Mouse (Mus musculus) megakaryocyte, embryonic 14.5 days (primary cell): ENCODE results near the gene Plxnc1. TPM values are rescaled to one million over a fixed set of nuclear protein-coding genes. Genes with fewer than 3 reads are reported as not detected.

Experiments used
- H3K27me3 ChIP-seq: replicated peaks from 2 replicates; pipeline ENCODE3; 2012; ENCODE audit warnings: inconsistent platforms
- H3K36me3 ChIP-seq: replicated peaks from 2 replicates; pipeline ENCODE3; 2012; ENCODE audit warnings: low read length, inconsistent platforms, mixed read lengths
- H3K4me1 ChIP-seq: 2 replicates; pipeline ENCODE4 v1.6.1; 2012; ENCODE audit warnings: inconsistent platforms
- H3K4me3 ChIP-seq: replicated peaks from 2 replicates; pipeline ENCODE3; 2012; ENCODE audit warnings: moderate library complexity, mild to moderate bottlenecking, inconsistent platforms
- H3K9me3 ChIP-seq: 2 replicates; pipeline ENCODE4 v1.6.1; 2012; ENCODE audit warnings: inconsistent platforms
- FLI1 ChIP-seq: IDR thresholded peaks from 2 replicates; pipeline ENCODE4 v1.6.1; 2012; ENCODE audit warnings: low read length, inconsistent platforms, mixed read lengths
- GATA1 ChIP-seq: IDR thresholded peaks from 3 replicates; pipeline ENCODE4 v1.6.1; 2012; ENCODE audit warnings: mixed read lengths, low read length, inconsistent platforms, borderline replicate concordance
- polyA plus RNA-seq: library from polyadenylated mRNA; stranded (reverse); fragments of >175 nt; gene quantifications from 2 replicates; pipeline ENCODE4 v1.2.3, GENCODE M21; 2012; ENCODE audit warnings: low replicate concordance; ENCODE audit not compliant: insufficient read depth

The Plxnc1 gene
- polyA plus RNA-seq, 1 experiment, result 3.7 TPM

DNA sequence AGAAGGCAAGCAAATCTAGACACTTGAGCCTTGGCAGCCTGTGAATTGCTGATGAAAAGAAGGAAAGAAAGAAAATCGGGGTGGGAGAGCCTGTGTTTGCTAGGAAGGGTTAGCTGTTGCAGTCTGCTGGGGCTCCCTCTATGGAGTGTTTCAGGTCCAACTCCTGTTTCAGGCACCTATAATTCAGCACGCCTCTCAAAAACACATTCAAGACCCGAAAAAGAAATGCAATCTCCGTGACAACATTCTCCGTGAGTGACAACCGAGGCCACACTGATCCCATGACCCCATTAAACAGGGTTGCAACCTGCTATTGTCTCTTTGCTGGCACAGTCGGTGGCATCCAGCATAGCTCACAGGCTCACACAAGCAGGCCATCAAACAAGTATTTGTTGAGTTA is 3.8 kb downstream of the Plxnc1 start:
- H3K27me3 ChIP-seq, result no peaks in the 10 kb centered on the region

DNA sequence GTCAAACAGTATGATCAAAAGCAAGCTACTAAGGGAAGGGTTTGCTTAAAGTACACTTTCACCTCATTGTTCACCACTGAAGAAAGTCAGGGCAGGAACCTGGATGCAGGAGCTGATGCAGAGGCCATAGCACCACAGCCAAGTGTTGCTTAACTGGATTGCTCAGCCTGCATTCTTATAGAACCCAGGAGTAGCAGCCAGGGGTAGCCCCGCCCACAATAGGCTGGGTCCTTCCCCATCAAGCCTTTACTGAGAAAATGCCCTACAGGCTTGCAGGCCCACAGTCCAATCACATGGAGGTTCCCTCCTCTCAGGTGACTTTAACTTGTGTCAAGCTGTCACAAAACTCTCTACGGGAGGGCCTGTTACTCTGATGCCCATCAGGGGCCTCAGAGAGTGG is 4.6 kb downstream of the Plxnc1 start:
- Histone ChIP-seq H3K36me3 (peaks cover 48% of the 10 kb centered on the region), H3K4me1 (peaks cover 77% of the 10 kb centered on the region), H3K27me3 (no peaks in the 10 kb centered on the region), H3K9me3 (no peaks in the 10 kb centered on the region), H3K4me3 (peak overlapping the region; percentile 100)
- TF ChIP-seq GATA1, result no peak
- no peak for TF ChIP-seq FLI1

More for the DNA sequence above, 3.8 kb downstream of the Plxnc1 start:
- Histone ChIP-seq H3K36me3 (peaks cover 44% of the 10 kb centered on the region), H3K4me3 (peak overlapping the region; percentile 100), H3K4me1 (peaks cover 77% of the 10 kb centered on the region), H3K9me3 (no peaks in the 10 kb centered on the region)
- TF ChIP-seq GATA1, result no peak
- TF ChIP-seq FLI1, result no peak

DNA sequence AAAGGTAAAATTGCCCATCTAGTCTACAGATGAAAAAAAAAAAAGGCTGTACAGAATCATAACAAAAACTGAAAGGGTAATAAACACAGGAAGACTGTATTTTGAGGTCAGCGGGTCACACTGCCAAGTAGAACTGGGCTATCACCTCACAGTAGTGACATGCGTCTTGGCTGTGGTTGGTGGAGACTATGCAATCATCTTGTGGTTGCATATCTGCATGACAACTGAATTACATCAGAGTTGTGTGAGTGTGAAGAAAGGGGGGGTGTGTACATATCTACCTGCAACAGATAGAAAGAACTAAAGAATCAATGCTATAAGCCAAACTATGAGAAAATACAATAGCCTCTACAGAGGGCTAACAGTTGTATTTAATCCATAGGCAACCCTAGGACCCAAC is 5.7 kb downstream of the Plxnc1 start:
- peaks cover 56% of the 10 kb centered on the region for H3K36me3 ChIP-seq
- H3K4me3 ChIP-seq, result peak overlapping the region; percentile 83
- TF ChIP-seq FLI1, result no peak
- TF ChIP-seq GATA1, result no peak
- H3K4me1 ChIP-seq, result peaks cover 87% of the 10 kb centered on the region
- H3K9me3 ChIP-seq, result no peaks in the 10 kb centered on the region
- no peaks in the 10 kb centered on the region for H3K27me3 ChIP-seq

DNA sequence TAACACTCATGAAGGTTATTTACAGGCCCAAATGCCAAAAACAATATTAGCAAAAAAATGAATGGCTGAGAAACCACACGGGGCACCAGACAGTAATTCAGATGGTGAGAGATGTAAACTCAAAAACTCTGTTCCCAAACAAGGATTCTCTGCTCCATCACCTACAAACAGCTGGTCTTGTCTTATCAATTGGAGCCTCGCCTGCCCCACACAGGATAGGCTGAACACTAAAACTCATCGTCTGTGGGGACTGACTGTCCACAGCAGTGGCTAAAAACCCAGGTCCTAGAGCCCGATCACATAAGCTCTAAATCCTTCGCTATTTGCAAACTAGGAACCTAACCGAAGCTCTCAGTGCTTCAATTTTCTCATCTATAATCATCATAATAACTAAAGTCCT is 6.3 kb downstream of the Plxnc1 start:
- no peak for TF ChIP-seq GATA1
- TF ChIP-seq FLI1, result no peak
- H3K36me3 ChIP-seq, result peaks cover 60% of the 10 kb centered on the region
- peak overlapping the region; percentile 54 for H3K4me3 ChIP-seq
- no peaks in the 10 kb centered on the region for H3K27me3 ChIP-seq
- H3K4me1 ChIP-seq, result peaks cover 87% of the 10 kb centered on the region
- no peaks in the 10 kb centered on the region for H3K9me3 ChIP-seq

DNA sequence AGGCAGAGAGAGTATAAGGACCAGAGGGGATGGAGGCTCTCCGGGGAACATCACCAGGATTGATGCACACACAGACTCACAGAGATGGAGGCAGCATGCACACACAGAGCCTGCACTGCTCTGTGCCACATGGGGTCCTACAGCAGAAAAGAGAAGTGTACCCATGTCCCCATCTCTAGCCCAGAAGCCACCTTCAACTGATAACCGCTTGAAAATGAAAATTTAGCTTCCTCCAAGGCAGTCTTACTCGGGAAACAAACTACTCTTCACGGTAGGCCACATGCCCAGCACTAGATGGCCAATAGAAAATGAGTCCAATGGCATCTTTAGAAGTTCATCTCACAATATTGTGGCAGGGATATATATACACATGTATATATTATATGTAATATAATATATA is 9.4 kb downstream of the Plxnc1 start:
- H3K4me3 ChIP-seq, result peak overlapping the region; percentile 86
- no peaks in the 10 kb centered on the region for H3K9me3 ChIP-seq
- peaks cover 97% of the 10 kb centered on the region for H3K4me1 ChIP-seq
- TF ChIP-seq GATA1, result no peak
- no peak for TF ChIP-seq FLI1
- peaks cover 64% of the 10 kb centered on the region for H3K36me3 ChIP-seq
- H3K27me3 ChIP-seq, result no peaks in the 10 kb centered on the region

DNA sequence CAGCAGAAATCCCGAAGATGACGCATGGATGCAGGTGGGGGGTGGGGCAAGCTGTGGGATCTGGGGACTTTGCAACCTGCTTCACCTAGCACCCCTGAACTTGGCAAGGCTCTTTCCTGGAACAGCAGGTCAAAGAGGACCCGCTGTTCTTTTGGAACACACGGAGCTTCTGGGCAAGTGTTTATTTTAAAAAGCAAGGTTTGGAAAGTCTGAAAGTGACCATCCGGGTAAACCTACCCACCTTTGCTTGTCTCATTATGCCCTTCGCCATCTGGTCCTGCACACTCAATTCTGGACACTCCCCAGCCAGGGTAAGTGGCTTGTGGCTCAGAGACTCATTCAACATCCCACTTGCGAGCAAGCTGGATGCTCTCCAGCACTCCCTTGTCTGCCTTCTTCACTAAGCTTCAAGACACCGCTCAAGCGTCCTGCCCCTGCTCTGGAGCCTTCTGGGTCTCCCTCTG is 10.5 kb downstream of the Plxnc1 start:
- peaks cover 97% of the 10 kb centered on the region for H3K4me1 ChIP-seq
- peak overlapping the region; percentile 23 for H3K4me3 ChIP-seq
- no peaks in the 10 kb centered on the region for H3K27me3 ChIP-seq
- H3K9me3 ChIP-seq, result no peaks in the 10 kb centered on the region
- H3K36me3 ChIP-seq, result peaks cover 64% of the 10 kb centered on the region
- no peak for TF ChIP-seq GATA1
- TF ChIP-seq FLI1, result no peak

DNA sequence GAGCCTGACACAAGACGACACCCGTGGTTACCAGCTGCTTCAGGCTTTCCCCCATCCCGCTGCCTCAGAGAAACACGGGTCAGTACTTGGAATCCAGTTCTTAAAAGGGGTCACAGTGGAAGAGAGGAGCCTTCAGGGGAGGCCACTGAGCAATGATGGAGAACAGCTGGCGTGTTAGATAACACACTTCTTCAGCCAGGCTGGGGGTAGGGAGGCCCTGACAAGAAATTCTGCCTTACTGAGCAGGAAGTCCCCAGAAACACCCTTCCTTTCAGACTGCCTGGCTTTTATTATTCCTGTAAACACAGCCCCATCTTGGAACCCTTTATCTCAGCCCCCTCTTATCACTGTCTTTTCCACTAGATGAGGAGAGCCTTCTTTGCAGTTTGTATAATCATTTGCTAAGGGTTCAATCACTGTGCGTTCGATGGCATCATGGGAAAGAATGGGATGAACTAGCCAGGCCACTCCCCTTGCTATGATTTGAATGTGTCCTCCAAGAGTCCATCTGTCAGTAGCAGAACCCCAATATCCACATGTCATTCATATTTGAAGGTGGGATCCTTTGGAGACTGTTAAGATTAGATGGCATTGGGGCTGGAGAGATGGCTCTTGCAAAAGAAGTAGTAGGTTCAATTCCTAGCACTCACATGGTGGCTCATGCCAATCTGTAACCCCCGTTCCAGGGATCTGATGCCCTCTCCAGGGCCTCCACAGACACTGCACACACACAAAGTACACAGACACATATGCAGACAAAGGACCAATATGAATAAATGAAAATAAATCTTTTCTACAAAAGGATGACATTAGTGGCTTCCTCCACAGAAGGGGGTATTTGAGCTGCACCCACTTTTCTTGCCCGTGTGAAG is 12.4 kb downstream of the Plxnc1 start:
- H3K36me3 ChIP-seq, result peaks cover 68% of the 10 kb centered on the region
- H3K4me3 ChIP-seq, result peak overlapping the region; percentile 83
- H3K27me3 ChIP-seq, result no peaks in the 10 kb centered on the region
- TF ChIP-seq GATA1 (peak; percentile 77; the same call in 1 of the 3 replicates), FLI1 (no peak)
- H3K4me1 ChIP-seq, result peaks cover 97% of the 10 kb centered on the region
- H3K9me3 ChIP-seq, result no peaks in the 10 kb centered on the region

DNA sequence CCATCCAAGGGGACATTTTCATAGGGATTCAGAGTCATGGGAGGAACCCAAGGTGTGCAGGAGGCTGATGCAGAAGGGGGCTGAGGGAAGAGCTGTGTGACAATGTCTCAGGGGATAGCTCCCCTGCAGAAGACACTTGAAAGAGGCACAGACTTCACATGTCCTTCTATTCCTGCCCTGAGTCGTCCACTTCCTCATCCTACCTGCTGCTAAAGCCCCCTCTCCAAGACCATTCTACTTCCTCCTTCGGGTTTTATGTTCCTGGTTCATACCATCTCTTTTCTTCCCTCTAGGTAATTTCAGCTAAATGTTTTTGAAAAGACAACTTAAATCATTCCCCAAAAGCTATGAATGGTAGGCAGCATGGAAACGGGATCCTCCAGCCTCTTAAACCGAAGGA is 16.5 kb downstream of the Plxnc1 start:
- TF ChIP-seq GATA1 (no peak), FLI1 (no peak)
- peaks cover 97% of the 10 kb centered on the region for H3K4me1 ChIP-seq
- no peaks in the 10 kb centered on the region for H3K27me3 ChIP-seq
- peak overlapping the region; percentile 47 for H3K4me3 ChIP-seq
- H3K9me3 ChIP-seq, result no peaks in the 10 kb centered on the region
- peaks cover 64% of the 10 kb centered on the region for H3K36me3 ChIP-seq

DNA sequence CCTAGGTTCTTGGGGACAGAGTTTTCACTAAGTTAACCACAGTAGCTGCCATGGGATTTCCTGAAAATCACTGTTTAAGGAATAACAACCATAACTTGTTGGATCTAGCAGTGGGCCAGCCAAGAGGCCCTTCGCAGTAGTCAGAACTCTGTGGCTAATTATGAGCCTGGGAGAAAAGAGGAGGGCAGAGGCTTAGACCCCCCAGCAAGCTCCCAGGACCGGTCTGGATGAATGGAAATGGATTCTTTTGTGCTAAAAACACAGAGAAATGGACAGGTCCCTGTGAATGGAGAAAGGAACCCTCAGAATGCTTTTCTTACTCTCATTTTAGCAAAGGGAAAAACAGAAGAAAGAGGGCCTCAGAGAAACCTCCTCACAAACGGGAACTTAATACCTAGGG is 18.3 kb downstream of the Plxnc1 start:
- H3K36me3 ChIP-seq, result peaks cover 76% of the 10 kb centered on the region
- H3K9me3 ChIP-seq, result no peaks in the 10 kb centered on the region
- no peak overlapping the region for H3K4me3 ChIP-seq
- H3K4me1 ChIP-seq, result peaks cover 97% of the 10 kb centered on the region
- TF ChIP-seq FLI1, result no peak
- no peak for TF ChIP-seq GATA1
- no peaks in the 10 kb centered on the region for H3K27me3 ChIP-seq

DNA sequence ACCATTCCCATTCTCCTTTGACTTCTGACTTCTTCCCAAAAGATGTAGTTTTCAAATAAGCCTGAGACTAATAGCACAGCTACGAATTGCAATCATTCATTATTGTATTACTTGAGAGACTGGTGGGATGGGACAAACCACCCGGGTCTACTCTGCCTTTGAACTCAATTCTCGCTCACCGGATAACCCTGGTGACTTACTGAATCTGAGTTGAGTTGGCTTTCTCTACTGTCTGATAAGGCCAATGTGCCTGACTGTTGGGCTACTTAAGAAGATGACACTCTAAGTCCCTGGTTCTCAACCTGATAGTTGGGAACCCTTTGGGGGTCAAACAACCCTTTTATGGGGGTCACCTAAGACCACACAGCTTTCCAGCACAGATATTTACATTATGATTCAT is 19.8 kb downstream of the Plxnc1 start:
- H3K27me3 ChIP-seq, result no peaks in the 10 kb centered on the region
- no peak overlapping the region for H3K4me3 ChIP-seq
- H3K36me3 ChIP-seq, result peaks cover 87% of the 10 kb centered on the region
- peaks cover 100% of the 10 kb centered on the region for H3K4me1 ChIP-seq
- H3K9me3 ChIP-seq, result no peaks in the 10 kb centered on the region
- TF ChIP-seq FLI1, result no peak
- TF ChIP-seq GATA1, result no peak
